Mouse (Mus musculus) intestine, embryonic 16.5 days (tissue): Measurements from ENCODE around the gene Trpd52l3. TPM values are rescaled to one million over a fixed set of nuclear protein-coding genes. Genes with fewer than 3 reads are reported as not detected.
A peak's percentile ranks its signal among the peaks of the same experiment; 100 is the strongest.
"Not testable (repeated sequence)": the region's sequence is repeated elsewhere in the genome, so short reads cannot be mapped to it uniquely, and the experiment has no call there.

Source experiments
- ATAC-seq: fragments of 200-750 bp; cut with Nextera tagmentation; 2 replicates; pipeline ENCODE4 v1.8.0; 2017; ENCODE audit warnings: moderate TSS enrichment, moderate library complexity
- H3K27ac ChIP-seq: fragments of 300-500 bp; sonication (generic); 2 replicates; pipeline ENCODE4 v1.5.1; 2014; ENCODE audit warnings: mild to moderate bottlenecking, low read length
- H3K27me3 ChIP-seq: fragments of 300-500 bp; sonication (generic); replicated peaks from 2 replicates; pipeline ENCODE4 v1.6.1; 2014; ENCODE audit warnings: low read length, control low read depth, mixed read lengths; ENCODE audit not compliant: control insufficient read depth, insufficient read depth
- H3K36me3 ChIP-seq: fragments of 300-500 bp; sonication (generic); 2 replicates; pipeline ENCODE4 v1.6.1; 2014; ENCODE audit warnings: low read length, control low read depth; ENCODE audit not compliant: control insufficient read depth, insufficient read depth
- H3K4me1 ChIP-seq: fragments of 300-500 bp; sonication (generic); 2 replicates; pipeline ENCODE4 v1.6.1; 2014; ENCODE audit warnings: low read length, control low read depth, mixed read lengths; ENCODE audit not compliant: control insufficient read depth, insufficient read depth
- H3K4me2 ChIP-seq: fragments of 300-500 bp; sonication (generic); 2 replicates; pipeline ENCODE4 v1.6.1; 2014; ENCODE audit warnings: low read depth, low read length, control low read depth
- H3K4me3 ChIP-seq: fragments of 300-500 bp; sonication (generic); 2 replicates; pipeline ENCODE4 v1.5.1; 2014; ENCODE audit warnings: mild to moderate bottlenecking, low read length
- H3K9ac ChIP-seq: fragments of 300-500 bp; sonication (generic); 2 replicates; pipeline ENCODE4 v1.6.1; 2014; ENCODE audit warnings: low read depth, low read length
- H3K9me3 ChIP-seq: fragments of 300-500 bp; sonication (generic); 2 replicates; pipeline ENCODE4 v1.6.1; 2016; ENCODE audit warnings: low read length, control low read depth; ENCODE audit not compliant: control insufficient read depth
- WGBS: fragments of 180-500 bp; shearing (Covaris S2); extraction: QIAGEN DNeasy Blood & Tissue Kit; methylation state at CpG from one replicate; pipeline ENCODE4 v1.1.7; 2014; 5-methylcytosine and 5-hydroxymethylcytosine counted together
- polyA plus RNA-seq: library from polyadenylated mRNA; unstranded; fragments of >200 nt; fragmentation: Nextera tagmentation; extraction: Ambion mirVana; gene quantifications from 2 replicates; pipeline ENCODE4 v1.2.1, GENCODE M21; 2015

Trpd52l3 gene
- polyA plus RNA-seq, 1 experiment from 2014 or later, result not detected

DNA sequence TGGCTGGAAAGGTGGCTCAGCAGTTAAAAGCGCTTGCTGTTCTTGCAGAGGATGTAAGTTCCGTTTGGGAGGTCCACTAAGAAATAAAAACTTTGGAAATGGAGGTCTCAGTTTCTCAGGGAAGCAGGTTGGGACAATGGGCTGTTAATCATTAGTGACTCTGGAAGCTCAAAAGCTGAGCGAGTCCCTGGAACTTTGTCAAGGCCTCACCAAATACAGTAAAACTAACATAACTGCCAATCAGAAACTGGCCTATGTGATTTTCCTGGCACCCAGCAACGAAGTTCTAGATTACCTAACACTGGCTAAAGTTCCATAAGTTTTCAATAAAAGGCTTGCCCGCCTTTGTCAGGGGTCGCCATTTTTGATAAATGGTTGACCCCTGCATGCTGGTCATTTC lies 12.6 kb downstream of the Trpd52l3 start:
- WGBS, result 63% methylated on average over 6 of the region's 6 CpGs
- ATAC-seq, result no peak
- no peaks in the 10 kb centered on the region for H3K4me1 ChIP-seq

GRCm38 (mm10) chr19:30023419-30023818 lies 19.8 kb downstream of the Trpd52l3 start:
- 91% methylated on average over 10 of the region's 10 CpGs for WGBS
- H3K36me3 ChIP-seq, H3K4me2 ChIP-seq, ATAC-seq, H3K27me3 ChIP-seq, H3K27ac ChIP-seq, H3K4me1 ChIP-seq, H3K9me3 ChIP-seq, H3K9ac ChIP-seq, H3K4me3 ChIP-seq: not testable (repeated sequence)

More for the DNA sequence above, 12.6 kb downstream of the Trpd52l3 start:
- Histone ChIP-seq H3K9me3 (no peaks in the 10 kb centered on the region), H3K27me3 (no peaks in the 10 kb centered on the region), H3K4me2 (no peak overlapping the region), H3K4me3 (no peak overlapping the region), H3K9ac (no peak overlapping the region), H3K27ac (no peak overlapping the region), H3K36me3 (no peaks in the 10 kb centered on the region)

DNA sequence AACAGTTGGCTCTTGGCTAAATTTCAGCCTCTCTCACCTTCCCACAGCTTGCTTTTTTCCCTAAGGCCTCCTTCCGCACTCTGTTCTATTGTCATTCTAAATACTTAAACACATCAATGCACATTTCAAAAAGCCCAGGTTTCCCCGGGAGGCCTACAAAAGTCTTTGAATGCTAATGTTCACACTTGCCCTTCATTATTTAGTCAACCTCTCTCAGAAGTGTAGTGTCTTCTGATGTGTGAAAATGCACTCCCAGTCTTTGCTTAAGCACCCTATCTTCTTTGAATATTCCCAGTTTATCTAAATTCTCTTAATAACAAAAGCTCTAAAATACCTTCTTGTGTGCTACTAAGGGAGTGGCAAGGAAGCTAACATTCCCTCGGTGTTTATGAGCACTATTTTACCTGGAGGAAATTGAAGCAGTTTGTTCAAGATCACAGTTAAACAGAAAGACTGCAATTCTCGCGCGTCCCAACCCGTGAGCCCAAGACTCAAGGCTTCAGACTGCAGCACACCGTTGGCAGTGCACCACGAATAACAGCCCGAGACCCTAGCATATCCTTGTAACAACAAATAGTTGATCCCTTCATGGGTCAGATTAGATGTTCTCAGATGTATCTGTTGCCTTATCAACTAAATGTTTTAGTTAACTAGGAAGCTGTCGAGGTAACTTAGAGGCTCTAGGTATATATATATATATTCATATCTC lies 25.6 kb downstream of the Trpd52l3 start:
- no peaks in the 10 kb centered on the region for H3K36me3 ChIP-seq
- H3K27me3 ChIP-seq, result no peaks in the 10 kb centered on the region
- WGBS, result 53% methylated on average over 11 of the region's 11 CpGs
- no peak overlapping the region for H3K27ac ChIP-seq
- H3K9ac ChIP-seq, result no peak overlapping the region; the same call in 1 of the 2 replicates
- H3K4me1 ChIP-seq, result peaks cover 18% of the 10 kb centered on the region
- no peaks in the 10 kb centered on the region for H3K9me3 ChIP-seq
- H3K4me3 ChIP-seq, result no peak overlapping the region
- no peak for ATAC-seq
- peak overlapping the region; percentile 85; the same call in 1 of the 2 replicates for H3K4me2 ChIP-seq

DNA sequence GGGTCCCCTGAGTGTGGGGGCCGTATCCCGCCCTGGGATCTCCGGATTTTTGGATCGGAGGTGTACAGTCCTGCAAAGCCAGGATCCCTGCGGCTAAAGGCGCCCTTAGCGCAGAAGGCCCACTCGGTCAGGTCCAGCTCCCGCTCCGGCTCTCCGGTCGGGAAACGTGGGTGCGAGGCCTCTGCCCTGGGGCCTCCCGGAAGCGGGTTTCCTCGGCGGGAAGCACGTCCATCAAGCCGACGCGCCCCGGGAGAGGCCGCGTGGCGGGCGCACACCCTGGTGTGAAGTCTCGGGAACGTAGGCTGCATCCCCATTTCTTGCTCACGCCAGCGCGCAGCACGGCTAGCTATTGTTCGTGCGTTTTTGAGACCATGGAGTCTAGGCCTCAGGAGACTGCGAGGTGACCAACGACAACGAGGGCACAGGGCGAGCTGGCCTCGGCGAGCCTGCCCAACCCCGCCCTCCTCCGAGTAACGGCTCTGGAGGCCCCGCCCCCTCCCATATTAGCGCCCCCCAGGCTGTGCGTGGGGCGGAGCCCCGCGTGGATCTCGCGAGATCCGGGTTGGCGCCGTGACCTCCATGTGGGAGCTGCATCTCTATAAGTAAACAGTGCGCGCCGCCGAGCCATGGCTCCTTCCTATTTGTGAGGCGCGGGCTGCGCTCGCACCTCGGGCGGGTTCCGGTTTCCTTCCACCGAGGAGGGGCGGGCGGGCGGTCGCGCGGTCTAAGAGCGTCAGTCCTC lies 26.5 kb downstream of the Trpd52l3 start, which contains the start of gene Uhrf2:
Uhrf2 (plus strand) TSS at position 620 of the 742 bp plus-strand sequence.
- peak within 1 kb of the TSS; percentile 99 for H3K4me3 ChIP-seq
- no peaks in the 10 kb centered on the region for H3K27me3 ChIP-seq
- peaks cover 23% of the 10 kb centered on the region for H3K4me1 ChIP-seq
- peak; percentile 96 for ATAC-seq
- H3K27ac ChIP-seq, result peak within 1 kb of the TSS; percentile 91
- H3K4me2 ChIP-seq, result peak within 1 kb of the TSS; percentile 85
- H3K9me3 ChIP-seq, result no peaks in the 10 kb centered on the region
- 2% methylated on average over 74 of the region's 74 CpGs for WGBS
- H3K36me3 ChIP-seq, result no peaks in the 10 kb centered on the region
- peak within 1 kb of the TSS; percentile 99 for H3K9ac ChIP-seq

DNA sequence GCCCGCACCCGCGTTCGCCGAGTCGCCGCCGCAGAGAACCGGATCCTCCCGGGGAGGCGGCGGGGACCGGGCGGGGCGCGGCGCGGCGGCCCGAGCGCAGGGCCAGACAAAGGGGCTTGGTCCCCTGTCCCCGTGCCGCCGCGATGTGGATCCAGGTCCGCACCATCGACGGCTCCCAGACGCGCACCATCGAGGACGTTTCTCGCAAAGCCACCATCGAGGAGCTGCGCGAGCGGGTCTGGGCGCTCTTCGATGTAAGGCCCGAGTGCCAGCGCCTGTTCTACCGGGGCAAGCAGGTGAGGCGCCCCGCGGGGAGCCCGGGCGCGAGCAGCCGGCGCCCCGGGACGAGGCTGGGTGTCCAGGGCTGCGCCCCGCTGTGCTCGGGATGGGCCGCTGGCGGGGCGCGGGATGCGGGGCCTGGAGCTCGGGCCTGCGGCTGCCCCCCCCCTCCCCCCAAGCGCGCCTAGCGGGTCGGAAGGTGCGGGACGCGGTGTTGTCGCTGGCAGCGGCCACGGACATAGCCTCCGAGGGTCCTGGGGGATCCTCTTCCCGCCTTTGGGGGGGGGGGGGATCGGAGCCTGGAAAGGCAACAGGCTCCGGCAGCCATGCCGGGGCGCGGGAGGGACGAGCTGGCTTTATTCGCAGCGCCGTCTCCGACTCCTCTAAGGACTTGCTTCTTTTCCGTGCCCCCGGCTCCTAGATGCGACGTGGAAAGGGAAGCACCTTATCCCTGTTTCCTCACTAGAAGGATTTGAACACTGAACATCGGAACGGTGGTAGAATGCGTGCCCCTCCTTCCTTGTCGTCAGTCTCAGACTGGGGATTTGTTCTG lies 27.3 kb downstream of the Trpd52l3 start:
- Histone ChIP-seq H3K9ac (peak overlapping the region; percentile 99), H3K4me2 (peak overlapping the region; percentile 85), H3K36me3 (no peaks in the 10 kb centered on the region), H3K9me3 (no peaks in the 10 kb centered on the region), H3K4me3 (peak overlapping the region; percentile 99), H3K4me1 (peaks cover 23% of the 10 kb centered on the region), H3K27ac (peak overlapping the region; percentile 91), H3K27me3 (no peaks in the 10 kb centered on the region)
- WGBS, result under 1% methylated on average over 83 of the region's 92 CpGs
- no peak; the same call in none of the 2 replicates for ATAC-seq

DNA sequence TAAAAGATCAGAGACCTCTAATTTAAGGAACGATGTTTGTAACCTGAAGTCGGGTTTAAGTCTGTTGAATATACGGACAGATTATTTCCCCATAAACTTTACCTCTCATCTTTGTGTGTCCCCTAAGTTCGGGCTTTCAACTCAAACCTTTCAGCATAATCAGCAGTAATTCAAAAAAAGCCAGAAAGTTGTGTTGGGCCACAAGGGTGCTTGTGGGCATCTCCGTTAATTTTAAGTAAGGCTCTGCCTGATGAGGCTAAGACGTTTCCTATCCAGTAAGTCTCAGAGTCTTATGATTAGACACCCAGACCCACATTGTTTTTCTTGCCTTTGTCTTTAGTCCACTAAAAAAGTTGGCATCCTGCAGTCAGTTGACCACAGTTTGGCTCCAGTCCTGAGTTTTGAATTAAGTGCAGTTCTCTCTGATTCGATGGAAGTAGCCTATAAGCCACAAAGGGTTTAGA lies 27.9 kb downstream of the Trpd52l3 start:
- no peaks in the 10 kb centered on the region for H3K36me3 ChIP-seq
- H3K9ac ChIP-seq, result peak overlapping the region; percentile 99
- H3K27ac ChIP-seq, result peak overlapping the region; percentile 91
- no peak for ATAC-seq
- H3K4me3 ChIP-seq, result peak overlapping the region; percentile 99
- H3K27me3 ChIP-seq, result no peaks in the 10 kb centered on the region
- H3K4me2 ChIP-seq, result peak overlapping the region; percentile 85
- peaks cover 26% of the 10 kb centered on the region for H3K4me1 ChIP-seq
- no peaks in the 10 kb centered on the region for H3K9me3 ChIP-seq
- 3% methylated on average over 7 of the region's 7 CpGs for WGBS

DNA sequence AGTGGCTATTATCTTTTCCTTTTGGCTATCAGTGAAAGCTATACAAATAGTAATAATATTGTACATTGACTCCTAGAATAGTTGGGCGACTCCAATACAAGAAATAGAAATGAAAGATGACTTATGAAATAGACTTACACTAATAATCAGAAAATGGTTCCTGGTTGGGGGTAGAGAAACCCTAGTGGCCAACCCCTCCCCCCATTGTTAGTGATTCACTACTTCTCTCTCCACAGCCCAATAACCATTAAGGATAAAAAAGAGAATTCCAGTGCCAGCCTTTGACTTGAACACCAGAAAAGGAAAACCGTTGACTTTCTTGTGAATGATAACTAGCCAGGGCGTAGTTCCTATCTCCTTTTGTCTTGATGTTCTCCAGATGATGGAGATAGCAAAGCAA lies 28.6 kb downstream of the Trpd52l3 start:
- Histone ChIP-seq H3K4me1 (peaks cover 27% of the 10 kb centered on the region), H3K27ac (no peak overlapping the region), H3K36me3 (no peaks in the 10 kb centered on the region), H3K4me3 (peak overlapping the region; percentile 15), H3K9ac (no peak overlapping the region), H3K4me2 (peak overlapping the region; percentile 85), H3K27me3 (no peaks in the 10 kb centered on the region), H3K9me3 (no peaks in the 10 kb centered on the region)
- WGBS, result 64% methylated on average over 3 of the region's 3 CpGs
- no peak for ATAC-seq

DNA sequence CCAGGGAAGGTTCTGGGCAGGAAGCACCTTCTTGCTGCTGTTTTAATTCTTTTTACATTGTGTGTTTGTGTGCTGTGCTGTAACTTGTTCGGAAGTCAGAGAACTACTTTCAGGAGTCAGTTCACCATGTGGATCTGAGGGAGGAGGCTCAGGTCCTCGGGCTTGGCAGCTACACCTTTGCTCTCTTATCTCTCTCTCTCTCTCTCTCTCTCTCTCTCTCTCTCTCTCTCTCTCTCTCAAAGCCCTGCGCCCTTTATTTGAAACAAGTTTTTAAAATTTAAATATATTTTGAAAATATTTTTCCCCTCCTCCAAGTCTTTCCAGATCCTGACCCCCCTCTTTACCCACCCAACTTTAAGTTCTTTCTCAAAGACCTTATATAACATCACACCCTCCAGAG lies 31.8 kb downstream of the Trpd52l3 start:
- Histone ChIP-seq H3K27me3 (no peaks in the 10 kb centered on the region), H3K4me1 (peaks cover 23% of the 10 kb centered on the region), H3K9me3 (no peaks in the 10 kb centered on the region), H3K36me3 (no peaks in the 10 kb centered on the region), H3K27ac (no peak overlapping the region), H3K4me3 (no peak overlapping the region), H3K4me2 (no peak overlapping the region), H3K9ac (no peak overlapping the region)
- WGBS, result 58% methylated on average over 3 of the region's 3 CpGs
- no peak for ATAC-seq

DNA sequence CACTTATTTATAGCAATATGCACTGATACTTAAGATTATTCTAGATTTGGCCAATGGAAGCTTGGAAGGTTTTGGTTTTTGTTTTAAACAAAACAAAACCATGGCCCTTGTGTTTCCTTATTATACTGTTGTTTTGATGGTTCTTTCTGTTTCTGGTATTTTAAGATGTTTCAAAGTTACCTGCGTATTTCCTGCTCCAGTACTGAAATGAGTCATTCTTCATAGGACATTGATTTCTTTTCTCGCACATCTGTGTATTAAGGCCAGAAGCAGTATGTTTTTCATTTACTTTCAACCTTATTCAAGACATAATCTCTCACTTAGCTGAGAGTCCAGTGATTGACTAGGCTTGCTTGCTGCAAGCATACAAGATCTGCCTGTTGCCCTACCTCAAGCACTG lies 40.1 kb downstream of the Trpd52l3 start:
- Histone ChIP-seq H3K27ac (no peak overlapping the region), H3K4me1 (no peaks in the 10 kb centered on the region), H3K27me3 (no peaks in the 10 kb centered on the region), H3K9me3 (no peaks in the 10 kb centered on the region), H3K4me2 (no peak overlapping the region), H3K36me3 (peaks cover 9% of the 10 kb centered on the region; the same call in 1 of the 2 replicates), H3K9ac (no peak overlapping the region), H3K4me3 (no peak overlapping the region)
- ATAC-seq, result no peak
- 91% methylated on average over 2 of the region's 2 CpGs for WGBS
